Mouse (Mus musculus): ENCODE measurements around the gene Tbc1d9.

DNA sequence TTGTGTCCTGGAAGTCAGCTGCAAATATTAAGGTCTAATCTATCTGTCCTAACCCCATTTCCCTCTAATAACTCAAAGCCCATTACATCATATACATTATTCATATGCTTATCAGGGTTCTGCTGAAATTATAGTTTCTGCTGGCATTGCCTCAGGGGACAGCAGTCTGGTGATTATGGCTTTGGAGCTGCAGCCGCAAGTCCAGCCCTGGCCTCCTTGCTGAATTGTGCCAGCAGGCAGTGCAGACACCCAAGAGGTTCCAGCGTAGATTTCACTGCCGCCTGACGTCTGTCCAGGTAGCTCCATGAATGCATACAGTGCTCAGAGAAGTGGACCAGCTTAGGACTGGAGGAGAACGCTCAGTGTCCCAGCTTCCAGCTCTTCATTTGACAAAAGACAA, 17.6 kb downstream of the Tbc1d9 start:
- TF ChIP-seq FLI1 (IDR thresholded peaks at IDR 0.05; ENCODE audit: low read length) (no peak), GATA1 (IDR thresholded peaks at IDR 0.05; ENCODE audit: borderline replicate concordance, low read length) (no peak)

Data from megakaryocyte, embryonic 14.5 days (primary cell).